In the genomic region with DNA sequence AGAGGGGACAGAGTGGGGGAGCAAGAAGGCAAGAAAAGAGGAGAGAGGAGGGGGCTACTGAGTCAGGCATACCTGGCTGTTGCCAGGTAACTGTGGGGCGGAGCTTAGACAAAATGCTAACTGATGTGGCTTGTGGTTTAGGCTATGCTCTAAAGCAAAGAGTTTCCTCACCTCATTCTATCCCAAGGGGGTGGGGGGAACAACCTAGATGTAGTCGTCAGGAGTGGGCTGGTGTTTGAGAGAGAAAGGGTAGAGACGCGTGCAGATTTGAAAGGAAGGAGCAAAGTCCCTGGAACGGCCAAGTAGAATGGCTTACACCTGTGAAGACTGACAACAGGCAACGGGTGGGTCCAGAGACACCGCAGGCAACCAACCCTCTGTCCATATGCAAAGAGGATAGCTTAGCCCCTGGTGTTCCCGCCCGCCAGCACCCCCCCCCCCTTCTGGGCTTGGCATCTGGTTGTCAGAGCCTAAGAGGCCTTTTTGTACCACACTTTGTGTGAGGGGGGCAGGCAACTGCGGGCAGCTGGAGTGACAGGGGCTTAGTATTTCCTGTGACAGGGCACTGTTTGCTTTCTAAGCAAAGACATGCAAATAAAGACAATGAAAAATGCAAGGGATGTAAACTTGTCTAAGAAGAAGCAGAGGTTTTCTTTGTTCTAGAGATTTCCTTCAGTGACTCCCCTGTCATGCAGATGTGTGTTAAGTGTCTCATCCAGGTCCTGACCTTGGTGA, we compare ENCODE assay signal across 8 mouse cellular contexts.
A peak's percentile ranks its signal among the peaks of the same experiment; 100 is the strongest.
DNase-seq lines count a peak whose midpoint lies in the region; ATAC-seq lines count a peak whose summit lies in the region.

No protein-coding gene starts in this region.

- H3K27me3 ChIP-seq in neural tube, embryonic 14.5 days (ENCODE audit: control insufficient read depth, insufficient read depth, low read length): no peaks in the 10 kb centered on the region

- H3K9ac ChIP-seq in neural tube, embryonic 14.5 days (replicated peaks; ENCODE audit: low read depth, low read length): no peak overlapping the region

- DNase-seq in frontal cortex, postnatal 10 days (ENCODE audit: low spot score in 2 of 2): no peak
- DNase-seq in embryo, embryonic 10.5 days (ENCODE audit: low spot score): peak; percentile 50
- no peak for DNase-seq in right cerebral cortex, postnatal 25 days
- DNase-seq in lung, postnatal 10 days: no peak

- no peaks in the 10 kb centered on the region for H3K36me3 ChIP-seq in neural tube, embryonic 14.5 days (ENCODE audit: control insufficient read depth, insufficient read depth, low read length)

- no peak overlapping the region for H3K27ac ChIP-seq in neural tube, embryonic 14.5 days (ENCODE audit: low read depth, low read length)

- 6% methylated on average over 10 of the region's 10 CpGs for WGBS in neural tube, embryonic 14.5 days

- H3K4me3 ChIP-seq in neural tube, embryonic 14.5 days (ENCODE audit: low read depth, low read length): no peak overlapping the region

- no peak overlapping the region; the same call in 1 of the 2 replicates for H3K4me2 ChIP-seq in neural tube, embryonic 14.5 days (ENCODE audit: low read depth, low read length)

- no peaks in the 10 kb centered on the region for H3K4me1 ChIP-seq in neural tube, embryonic 14.5 days (ENCODE audit: control insufficient read depth, insufficient read depth, low read length)

- no peaks in the 10 kb centered on the region for H3K9me3 ChIP-seq in neural tube, embryonic 14.5 days (ENCODE audit: control insufficient read depth, low read length)

- 0 out of 2 replicates have a peak, but pooled peaks have one; percentile 3 for ATAC-seq in frontal cortex, adult (ENCODE audit: low TSS enrichment)
- peak; percentile 86 for ATAC-seq in inflammation-experienced regulatory T-cells, adult 6 months
- peak; percentile 44; the same call in 1 of the 2 replicates for ATAC-seq in neural tube, embryonic 14.5 days (ENCODE audit: low read depth)
- ATAC-seq in erythroid progenitor cell, adult 5-6 weeks (replicated peaks; ENCODE audit: low FRiP score, poor library complexity, severe bottlenecking): no peak
